ENCODE assay signal across 8 mouse cellular contexts in the genomic region with DNA sequence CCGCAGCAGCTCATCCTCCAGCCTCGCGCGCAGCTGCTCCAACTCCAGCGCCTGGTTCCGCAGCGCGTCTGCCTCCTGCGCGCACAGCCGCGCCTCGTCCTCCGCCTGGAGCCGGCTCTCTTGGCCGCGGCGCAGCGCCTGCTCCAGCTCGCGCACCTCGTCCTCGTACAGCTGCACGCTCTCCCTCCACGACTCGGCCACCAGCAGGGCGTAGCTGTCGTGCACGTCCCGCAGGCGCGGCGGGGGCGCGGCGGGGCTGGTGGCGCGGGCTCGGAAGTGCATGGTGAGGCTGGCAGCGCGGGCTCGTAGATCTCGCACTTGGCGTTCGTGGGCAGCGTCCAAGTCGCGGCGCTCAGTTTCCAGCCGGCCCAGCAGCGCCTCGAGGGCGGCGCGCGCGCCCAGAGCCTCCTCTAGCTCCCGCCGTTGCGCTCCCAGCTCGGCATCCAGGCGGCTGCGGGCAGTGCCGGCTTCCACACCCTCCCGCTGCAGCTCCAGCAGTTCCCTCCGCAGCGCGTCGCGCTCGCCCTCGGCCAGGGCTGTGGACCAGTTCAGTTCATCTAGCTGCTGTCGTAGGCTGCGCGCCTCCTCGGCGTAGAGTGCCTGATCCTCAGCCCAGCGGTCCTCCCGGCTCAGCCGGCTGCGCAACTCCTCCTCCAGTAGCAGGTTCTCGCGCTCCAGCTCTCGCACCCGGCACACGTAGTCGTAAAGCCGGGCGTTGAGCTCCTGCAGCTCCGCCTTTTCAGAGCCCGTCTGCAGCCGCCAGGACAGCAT. TPM values are rescaled to one million over a fixed set of nuclear protein-coding genes. Genes with fewer than 3 reads are reported as not detected.
DNase-seq lines count a peak whose midpoint lies in the region; ATAC-seq lines count a peak whose summit lies in the region.

No protein-coding gene starts in this region.

- H3K27me3 ChIP-seq in erythroblast, embryonic 14.5 days (ENCODE audit: control insufficient read depth): peaks cover 30% of the 10 kb centered on the region
- H3K27me3 ChIP-seq in intestine, embryonic 14.5 days (replicated peaks; ENCODE audit: control insufficient read depth, insufficient read depth, low read length): peaks cover 18% of the 10 kb centered on the region; the same call in 1 of the 2 replicates
- H3K27me3 ChIP-seq in midbrain, embryonic 10.5 days (ENCODE audit: low read depth, poor library complexity, severe bottlenecking): peaks cover 54% of the 10 kb centered on the region
- 0 out of 2 replicates have a peak, but pooled peaks cover 3% of the 10 kb centered on the region for H3K27me3 ChIP-seq in stomach, embryonic 14.5 days (ENCODE audit: control insufficient read depth, insufficient read depth, low read length)

- peak overlapping the region; percentile 34 for H3K9ac ChIP-seq in intestine, embryonic 14.5 days (ENCODE audit: low read length)
- peak overlapping the region; percentile 40 for H3K9ac ChIP-seq in stomach, embryonic 14.5 days (replicated peaks; ENCODE audit: low read depth, low read length)

- DNase-seq in frontal cortex, adult 2 months (ENCODE audit: extremely low spot score in 1 of 2, low spot score in 1 of 2): peak; percentile 25 to 73
- no peak for DNase-seq in intestine, embryonic 14.5 days (ENCODE audit: low spot score)
- peak; percentile 36 for DNase-seq in left cerebral cortex, postnatal 4 days
- DNase-seq in midbrain, embryonic 10.5 days (ENCODE audit: low spot score): no peak

- no peaks in the 10 kb centered on the region for H3K9me3 ChIP-seq in erythroblast, embryonic 14.5 days (ENCODE audit: control insufficient read depth, low read length)
- H3K9me3 ChIP-seq in intestine, embryonic 14.5 days (ENCODE audit: control insufficient read depth, low read length): no peaks in the 10 kb centered on the region
- H3K9me3 ChIP-seq in midbrain, embryonic 10.5 days (replicated peaks): no peaks in the 10 kb centered on the region
- no peaks in the 10 kb centered on the region for H3K9me3 ChIP-seq in stomach, embryonic 14.5 days (ENCODE audit: control insufficient read depth, low read depth, low read length)

- H3K4me3 ChIP-seq in erythroblast, embryonic 14.5 days (replicated peaks): peak overlapping the region; percentile 47
- peak overlapping the region; percentile 71 for H3K4me3 ChIP-seq in brown adipose tissue, adult 24 weeks (ENCODE audit: insufficient read depth, low read depth, low read length)
- peak overlapping the region; percentile 51 for H3K4me3 ChIP-seq in intestine, embryonic 14.5 days (ENCODE audit: low read depth, low read length)
- H3K4me3 ChIP-seq in midbrain, embryonic 10.5 days: peak overlapping the region; percentile 71
- peak overlapping the region; percentile 53 for H3K4me3 ChIP-seq in stomach, embryonic 14.5 days (ENCODE audit: low read depth, low read length)

- H3K36me3 ChIP-seq in erythroblast, embryonic 14.5 days (ENCODE audit: control insufficient read depth): no peaks in the 10 kb centered on the region
- H3K36me3 ChIP-seq in intestine, embryonic 14.5 days (ENCODE audit: control insufficient read depth, insufficient read depth, low read length): no peaks in the 10 kb centered on the region
- no peaks in the 10 kb centered on the region for H3K36me3 ChIP-seq in midbrain, embryonic 10.5 days
- H3K36me3 ChIP-seq in stomach, embryonic 14.5 days (ENCODE audit: control insufficient read depth, insufficient read depth, low read length): no peaks in the 10 kb centered on the region

- intact Hi-C loops in left cerebral cortex, postnatal 4 days (cut with DNase I): no loop called here

- ATAC-seq in erythroblast, adult 5-6 weeks (replicated peaks; ENCODE audit: low FRiP score, poor library complexity, severe bottlenecking): no peak
- ATAC-seq in intestine, embryonic 14.5 days (replicated peaks; ENCODE audit: low FRiP score, low TSS enrichment, low read depth): peak; percentile 84
- ATAC-seq in stomach, embryonic 14.5 days (ENCODE audit: insufficient number of reproducible peaks, insufficient read depth, low FRiP score, low read depth): peak; percentile 59

- under 1% methylated on average over 92 of the region's 92 CpGs for WGBS in intestine, embryonic 14.5 days
- WGBS in midbrain, embryonic 10.5 days: under 1% methylated on average over 91 of the region's 92 CpGs
- under 1% methylated on average over 92 of the region's 92 CpGs for WGBS in stomach, embryonic 14.5 days

- H3K4me2 ChIP-seq in intestine, embryonic 14.5 days (ENCODE audit: low read length): peak overlapping the region; percentile 84
- H3K4me2 ChIP-seq in stomach, embryonic 14.5 days (replicated peaks; ENCODE audit: low read depth, low read length): peak overlapping the region; percentile 100

- peak overlapping the region; percentile 6; the same call in 1 of the 2 replicates for H3K27ac ChIP-seq in brown adipose tissue, adult 24 weeks (replicated peaks; ENCODE audit: low read depth, low read length)
- H3K27ac ChIP-seq in intestine, embryonic 14.5 days (ENCODE audit: low read depth): peak overlapping the region; percentile 12; the same call in 1 of the 2 replicates
- H3K27ac ChIP-seq in midbrain, embryonic 10.5 days (replicated peaks): peak overlapping the region; percentile 75
- H3K27ac ChIP-seq in stomach, embryonic 14.5 days (ENCODE audit: low read length): peak overlapping the region; percentile 52

- H3K4me1 ChIP-seq in erythroblast, embryonic 14.5 days (ENCODE audit: control insufficient read depth): peaks cover 11% of the 10 kb centered on the region
- 0 out of 2 replicates have a peak, but pooled peaks cover 2% of the 10 kb centered on the region for H3K4me1 ChIP-seq in brown adipose tissue, adult 24 weeks (ENCODE audit: control insufficient read depth, insufficient read depth, insufficient read length, low read length)
- peaks cover 4% of the 10 kb centered on the region; the same call in 1 of the 2 replicates for H3K4me1 ChIP-seq in intestine, embryonic 14.5 days (replicated peaks; ENCODE audit: control insufficient read depth, insufficient read depth, low read length)
- peaks cover 27% of the 10 kb centered on the region for H3K4me1 ChIP-seq in midbrain, embryonic 10.5 days
- peaks cover 9% of the 10 kb centered on the region for H3K4me1 ChIP-seq in stomach, embryonic 14.5 days (ENCODE audit: control insufficient read depth, insufficient read depth, low read length)

RNA-seq across cellular contexts. Expression of gene Synm, which starts 0.5 kb away (rescaled TPM):
- polyA plus RNA-seq in erythroblast, embryonic 14.5 days (2012): 0.01 TPM in 1 of 2 replicates, not detected in the other
- total RNA-seq in erythroblast, adult 5-6 weeks (2015; ENCODE audit: low replicate concordance): not detected in 2 replicates
- not detected in 2 replicates for total RNA-seq in erythroblast, adult 5-6 weeks (2017; ENCODE audit: low replicate concordance)
- polyA plus RNA-seq in brown adipose tissue, adult 24 weeks (2012; ENCODE audit: insufficient read depth, insufficient read length, missing spikeins): 5.0 and 8.7 TPM in 2 replicates
- polyA plus RNA-seq in frontal cortex, adult 2 months (2012; rRNA removed): 10.9 and 11.0 TPM in 2 replicates
- 2.3 and 2.4 TPM in 2 replicates for polyA plus RNA-seq in intestine, embryonic 14.5 days (2014; fragmentation: Nextera tagmentation; extraction: Ambion mirVana)
- total RNA-seq in left cerebral cortex, postnatal 4 days (2021): 10 to 100 TPM; 25.6 to 27.7 TPM
- 0.83 and 1.5 TPM in 2 replicates for polyA plus RNA-seq in midbrain, embryonic 10.5 days (2016; fragmentation: Nextera tagmentation; extraction: Ambion mirVana)
- polyA plus RNA-seq in stomach, embryonic 14.5 days (2014; fragmentation: Nextera tagmentation; extraction: Ambion mirVana): 2.6 and 3.4 TPM in 2 replicates

Comparison
In these comparisons a context has a peak if more than half of its experiments do, and no peak if none do; other contexts are left out.
1. H3K27ac ChIP-seq: peak in every context shown above with its lines; median percentile 75 in midbrain, embryonic 10.5 days; 52 in stomach, embryonic 14.5 days; 12 in intestine, embryonic 14.5 days; 6 in brown adipose tissue, adult 24 weeks.
2. DNase-seq: peak in frontal cortex, adult 2 months (2 of 2) and left cerebral cortex, postnatal 4 days (single experiment); none in intestine, embryonic 14.5 days (single experiment) and midbrain, embryonic 10.5 days (single experiment).
3. Peak in every context shown above with its lines, with median percentiles within 50 percentile points of each other: H3K4me3 ChIP-seq.